Mouse (Mus musculus) adrenal gland, adult 2 months (tissue): ENCODE measurements around the gene Ada. TPM values are rescaled to one million over a fixed set of nuclear protein-coding genes. Genes with fewer than 3 reads are reported as not detected.

Experiments
- DNase-seq: peaks from one replicate; pipeline ENCODE4 v3.0.0; 2021
- long read RNA-seq: library from polyadenylated mRNA; stranded (forward); transcript quantifications from one replicate; pipeline ENCODE4 v2.0.0, GENCODE M21; 2021
- polyA plus RNA-seq: library from polyadenylated mRNA; depleted of rRNA; stranded (reverse); fragments of >200 nt; gene quantifications from 2 replicates; pipeline ENCODE4 v1.2.3, GENCODE M21; 2012; rRNA removed
- total RNA-seq, 2 experiments: library from RNA; stranded (reverse); gene quantifications; 2 replicates each; pipeline ENCODE4 v1.2.3; 2021

Ada gene
- 1 to 10 TPM; 4.1 to 5.5 TPM for total RNA-seq
- 0.65 and 0.69 TPM in 2 replicates for polyA plus RNA-seq
- long read RNA-seq, partial matches to known transcripts: 1 of 7 reads
- long read RNA-seq, other reads (novel, unspliced or antisense): 5 of 7 reads

DNA sequence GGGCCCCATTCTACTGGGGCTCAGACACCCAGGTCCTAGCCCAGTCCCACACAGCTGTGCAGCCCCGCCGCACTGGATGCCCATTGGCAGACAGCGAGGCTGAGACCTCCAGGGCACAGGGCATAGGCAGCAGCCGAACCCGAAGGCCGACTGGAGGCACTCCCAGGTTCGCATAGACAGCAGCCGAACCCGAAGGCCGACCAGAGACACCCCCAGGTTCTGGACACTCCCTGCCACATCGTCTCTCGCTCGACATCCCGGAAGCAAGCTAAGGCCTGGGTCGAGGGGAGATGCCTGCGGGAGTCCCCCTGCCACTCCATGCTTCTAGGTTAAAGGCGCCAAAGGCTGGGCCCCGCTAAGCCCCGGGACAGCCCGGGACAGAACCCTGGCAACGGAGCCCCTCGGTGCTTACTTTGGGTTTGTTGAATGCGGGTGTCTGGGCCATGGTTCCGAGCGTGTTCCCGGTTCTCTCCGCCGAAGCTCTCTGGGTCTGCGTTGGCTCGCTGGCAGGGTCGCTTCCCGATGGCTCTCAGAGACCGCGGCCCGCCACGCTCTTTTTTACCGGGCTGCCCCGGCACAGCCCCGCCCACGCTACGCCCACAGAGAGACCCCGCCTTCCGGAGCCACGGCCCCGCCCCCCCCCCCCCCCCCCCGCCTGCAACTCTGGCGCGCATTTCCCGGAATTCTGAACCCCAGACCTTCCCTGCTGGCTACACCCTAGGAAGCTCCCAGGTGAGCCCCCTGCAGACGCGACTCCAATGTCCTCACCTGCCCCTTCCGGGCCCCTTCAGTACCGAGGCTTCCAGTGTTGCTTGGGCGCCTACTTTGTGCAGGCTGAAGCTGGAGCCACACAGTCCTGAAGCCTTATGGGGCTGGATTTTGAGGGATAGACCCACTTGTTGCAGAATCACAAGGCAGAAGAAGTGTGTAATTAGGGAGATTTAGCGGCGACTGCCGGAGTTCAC, at the start of gene Ada:
Gene Ada (minus strand): TSS at position 593 of the 965 bp plus-strand sequence.
- peak; percentile 81 for DNase-seq

- DNase-seq: peak; percentile 60
Measured at GRCm38 (mm10) chr2:163798411-163798810, 48.4 kb upstream of the Ada start.

DNA sequence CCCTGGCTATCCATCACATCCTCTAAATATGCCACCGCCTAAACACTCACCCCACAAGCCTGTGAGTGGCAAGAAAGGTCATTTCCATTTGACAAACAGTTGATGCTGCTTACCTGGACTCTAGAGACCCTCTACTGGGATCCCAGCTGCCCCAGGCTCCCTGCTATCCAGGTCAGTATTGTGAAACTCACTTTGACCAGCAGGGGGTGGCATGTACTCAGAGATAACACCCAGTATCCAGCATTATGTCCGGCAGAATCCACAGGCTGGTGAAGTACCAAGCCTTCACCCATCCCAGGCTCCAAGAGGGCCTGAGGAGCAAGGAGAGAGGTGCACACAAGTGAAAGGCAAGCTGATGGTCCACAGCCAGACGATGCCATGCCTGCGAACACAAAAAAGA, 38.4 kb upstream of the Ada start:
- DNase-seq: peak; percentile 78

- DNase-seq: peak; percentile 54
Measured at GRCm38 (mm10) chr2:163787709-163788108, 37.7 kb upstream of the Ada start.

DNA sequence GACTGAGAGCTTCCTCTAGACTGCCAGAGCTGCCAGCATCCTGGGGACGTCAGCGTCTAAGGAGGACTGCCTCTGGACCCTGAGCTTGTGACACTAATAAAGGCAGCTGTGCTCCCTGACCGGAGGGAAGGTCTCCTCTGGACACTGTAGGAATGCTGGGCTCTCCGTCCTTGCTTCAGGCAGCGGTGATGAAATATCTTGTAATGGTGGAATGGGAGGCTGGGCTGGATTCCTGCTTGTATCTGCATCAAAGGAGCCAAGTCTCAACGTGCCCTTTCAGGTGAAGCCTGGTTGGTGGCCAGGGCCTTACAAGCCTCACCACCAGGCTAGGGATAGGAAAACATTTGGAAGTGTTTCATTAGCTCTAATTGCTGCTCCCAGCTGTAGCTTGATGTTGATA, 37.0 kb upstream of the Ada start:
- no peak for DNase-seq

GRCm38 (mm10) chr2:163783901-163784300, 33.9 kb upstream of the Ada start:
- DNase-seq: no peak

DNA sequence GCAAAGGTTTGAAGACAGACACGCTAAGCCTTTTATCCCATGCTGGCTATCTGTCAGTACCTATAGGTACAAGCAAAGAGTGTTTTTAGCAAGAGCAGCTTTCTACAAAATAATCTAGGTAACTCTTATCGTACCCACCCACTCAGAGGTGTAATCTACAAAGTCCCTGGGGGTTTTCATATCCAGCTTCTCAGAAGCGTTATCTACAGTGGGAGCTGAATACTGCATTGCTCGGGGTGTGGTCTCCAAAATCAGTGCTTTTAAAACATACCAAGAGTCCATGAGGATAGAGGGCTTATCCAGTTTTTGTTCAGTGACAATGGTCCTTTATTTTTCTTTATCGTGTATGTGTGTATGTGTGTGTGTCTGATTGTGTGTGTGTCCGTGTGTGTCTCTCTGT, 33.3 kb upstream of the Ada start:
- DNase-seq: no peak

DNA sequence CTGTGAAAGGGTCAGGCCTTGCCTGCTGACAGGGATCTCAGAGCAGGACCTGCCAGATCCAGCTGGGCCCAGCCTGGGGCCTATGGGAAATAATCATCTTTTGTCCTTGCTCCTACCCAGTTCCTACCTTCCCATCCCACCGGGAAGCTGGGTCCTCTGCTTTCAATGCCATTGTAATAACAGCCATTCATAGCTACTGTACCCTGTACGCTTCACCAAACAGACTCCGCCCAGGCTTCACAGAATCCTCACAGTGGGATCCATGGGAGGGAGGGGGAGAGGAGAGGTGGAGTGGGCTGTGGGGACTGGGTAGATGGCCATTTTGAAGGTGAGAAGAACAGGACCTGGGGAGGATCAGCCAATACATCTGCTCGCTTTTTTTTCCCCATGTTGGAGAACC, 28.9 kb upstream of the Ada start:
- no peak for DNase-seq

DNA sequence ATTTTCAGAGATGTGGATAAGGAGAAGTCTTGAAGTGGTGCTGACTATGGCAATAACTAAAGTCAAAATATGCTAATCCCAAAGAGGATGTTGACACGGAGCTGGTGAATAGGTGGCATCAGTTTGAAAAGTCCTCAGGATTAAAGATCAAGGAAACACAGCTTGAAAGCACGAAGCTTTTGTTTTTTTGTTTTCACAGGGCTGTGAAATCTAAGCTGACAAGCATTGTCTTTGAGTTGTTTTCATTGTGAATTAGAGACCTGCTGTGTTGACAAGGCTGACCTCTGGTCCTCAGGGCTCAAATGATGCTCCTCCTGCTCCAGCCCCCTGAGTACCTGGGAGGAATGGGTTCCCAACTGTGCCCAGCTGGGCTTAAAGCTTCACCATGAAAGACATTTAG, 27.0 kb upstream of the Ada start:
- DNase-seq: no peak

DNA sequence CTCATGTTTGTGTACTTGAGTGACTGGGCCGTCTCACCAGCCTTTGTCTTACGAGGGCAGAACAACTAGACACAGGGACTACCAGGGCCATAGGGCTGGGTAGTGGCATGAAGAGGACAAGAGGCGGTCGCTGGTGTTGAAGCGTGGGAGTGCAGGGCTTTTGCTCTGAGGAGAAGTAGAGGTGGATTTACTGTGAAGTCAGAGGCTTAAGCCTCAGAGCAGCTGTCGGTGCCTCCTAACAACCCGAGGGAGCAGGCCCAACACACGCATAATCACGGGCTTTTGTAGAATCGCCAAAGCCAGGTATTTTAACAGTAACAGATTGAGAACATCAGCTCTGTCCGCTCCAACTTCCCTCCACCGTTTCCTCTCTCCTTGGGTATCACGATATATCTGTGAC, 26.6 kb upstream of the Ada start:
- DNase-seq: no peak

- DNase-seq: no peak
Measured at GRCm38 (mm10) chr2:163770731-163771130, 20.7 kb upstream of the Ada start.

- DNase-seq: no peak
Measured at GRCm38 (mm10) chr2:163766890-163767289, 16.9 kb upstream of the Ada start.

DNA sequence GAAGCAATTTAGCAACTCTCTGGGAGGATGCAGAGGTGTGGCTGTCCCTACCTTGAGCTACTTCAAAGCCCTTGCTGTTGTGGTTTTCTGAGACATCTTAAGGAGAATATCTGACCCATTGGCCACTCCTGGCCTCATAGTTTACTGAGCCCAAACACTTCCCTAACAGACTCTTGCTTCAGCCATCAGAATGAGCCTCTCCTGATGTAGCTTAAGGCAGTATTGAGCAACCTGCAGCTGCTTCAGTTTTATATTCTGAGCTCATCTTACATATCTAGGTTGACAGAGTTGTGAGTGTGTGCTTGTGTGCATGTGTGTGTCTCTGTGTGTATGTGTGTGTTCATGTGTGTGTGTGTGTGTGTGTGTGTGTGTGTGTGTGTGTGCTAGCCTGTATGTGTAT, 16.2 kb upstream of the Ada start:
- DNase-seq: no peak

DNA sequence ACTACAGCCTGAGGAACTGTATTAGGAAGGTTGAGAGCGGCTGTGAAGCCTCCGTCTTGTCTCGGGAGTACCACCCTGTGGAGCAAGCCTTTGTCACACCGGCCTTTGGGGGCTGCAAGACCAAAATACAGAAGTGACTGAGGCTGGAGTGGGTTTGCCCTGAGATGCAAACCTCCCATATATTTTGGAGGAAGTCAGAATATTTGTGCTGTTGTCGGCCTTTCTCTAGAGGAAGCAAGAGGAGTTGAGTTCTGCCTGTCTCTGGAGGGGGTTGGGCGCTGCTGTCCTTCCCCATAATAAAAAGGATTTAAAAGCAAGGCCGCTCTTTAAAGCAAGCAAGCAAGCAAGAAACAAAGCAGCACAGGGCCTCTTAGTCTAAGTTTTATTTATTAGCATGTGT, 11.4 kb upstream of the Ada start:
- no peak for DNase-seq

GRCm38 (mm10) chr2:163760589-163760988, 10.6 kb upstream of the Ada start:
- no peak for DNase-seq

DNA sequence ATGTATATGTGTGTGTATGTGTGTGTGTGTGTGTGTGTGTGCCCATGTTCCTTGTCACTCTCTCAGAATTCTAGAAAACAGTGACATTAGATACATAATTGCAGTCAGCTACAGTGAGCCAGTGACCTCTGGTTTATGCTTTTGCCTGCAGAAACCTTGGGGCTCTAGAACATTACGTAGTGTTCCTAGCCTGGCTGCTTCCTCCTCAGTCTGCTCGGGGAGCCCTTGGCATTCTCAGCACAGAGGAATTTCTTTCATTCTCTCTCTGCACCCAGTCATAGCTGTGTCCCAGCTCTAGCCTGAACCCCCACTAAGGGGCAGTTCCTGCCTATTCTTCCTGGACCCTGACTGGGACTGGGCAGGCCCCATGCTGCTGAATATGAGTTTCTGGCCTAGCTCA, 8.1 kb upstream of the Ada start:
- DNase-seq: peak; percentile 20

DNA sequence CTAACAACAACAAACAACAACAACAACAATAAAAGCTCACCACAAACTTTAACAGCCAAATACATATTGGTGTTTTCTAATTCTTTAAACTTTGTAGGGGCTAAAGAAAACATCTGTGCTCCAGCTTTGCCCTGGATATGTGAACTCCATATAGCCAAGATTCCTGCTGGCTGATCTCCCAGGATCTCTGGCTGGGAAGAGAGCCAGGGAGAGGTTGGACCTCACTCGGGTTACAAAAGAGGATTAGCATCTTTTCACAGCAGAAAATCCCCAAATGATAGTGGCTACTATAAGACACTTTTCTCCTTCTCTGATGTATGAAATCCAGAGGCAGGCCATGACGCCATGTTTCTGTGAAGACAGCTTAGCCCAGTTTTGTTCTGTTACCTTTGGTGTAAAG, 6.7 kb upstream of the Ada start:
- DNase-seq: peak; percentile 57

- DNase-seq: no peak
Measured at GRCm38 (mm10) chr2:163754228-163754627, 4.2 kb upstream of the Ada start.

GRCm38 (mm10) chr2:163744801-163745570, 5.1 kb downstream of the Ada start:
- no peak for DNase-seq

GRCm38 (mm10) chr2:163743357-163743756, 6.7 kb downstream of the Ada start:
- no peak for DNase-seq

DNA sequence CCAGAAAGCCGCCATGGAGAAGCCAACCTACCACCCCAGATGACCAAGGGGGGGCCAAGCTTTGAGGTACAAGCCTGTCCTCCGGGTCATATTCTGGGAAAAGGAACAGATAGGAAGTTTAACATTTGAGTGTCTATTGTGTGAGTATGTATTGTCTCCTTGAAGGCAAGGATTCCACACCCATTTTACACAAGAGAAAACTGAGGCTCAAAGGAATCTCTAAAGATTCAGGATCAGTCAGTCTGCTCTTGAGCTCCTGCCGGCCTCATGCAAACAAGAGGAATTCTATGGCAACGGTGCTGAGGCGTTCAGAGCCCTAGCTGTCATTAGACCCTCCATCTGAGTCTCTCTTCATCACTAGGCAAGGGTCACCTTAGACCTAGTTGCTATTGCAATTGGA, 7.4 kb downstream of the Ada start:
- no peak for DNase-seq

- DNase-seq: peak; percentile 63
Measured at GRCm38 (mm10) chr2:163735980-163736379, 14.1 kb downstream of the Ada start.

DNA sequence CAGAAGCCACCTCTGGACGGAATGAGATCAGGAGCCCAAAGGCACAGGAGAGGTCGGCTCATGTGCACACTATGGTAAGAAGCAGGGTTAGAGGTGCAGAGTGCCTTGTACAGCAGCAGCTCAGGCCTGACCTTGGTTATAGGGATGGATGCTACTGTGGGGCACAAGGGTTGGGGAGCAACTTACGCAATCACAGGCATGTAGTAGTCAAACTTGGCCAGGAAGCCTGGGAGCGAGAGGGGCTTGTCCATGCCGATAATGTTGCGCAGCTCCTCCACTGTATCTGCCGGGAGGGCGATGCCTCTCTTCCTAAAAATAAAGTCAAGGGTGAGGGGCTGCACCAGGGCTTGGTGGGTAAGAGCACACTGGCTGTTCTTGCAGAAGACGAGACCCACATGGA, 14.9 kb downstream of the Ada start:
- DNase-seq: no peak
